Mouse (Mus musculus) fat pad, adult 2 months (tissue): ENCODE data around the gene Thrb.

Source experiments
- DNase-seq: peaks from one replicate; pipeline ENCODE4 v3.0.0-alpha.2; 2011; ENCODE audit warnings: low read depth, low spot score; ENCODE audit errors: extremely low read depth

Gene Thrb

GRCm38 (mm10) chr14:18020128-18020527 is 360.1 kb downstream of the Thrb start:
- DNase-seq: no peak

GRCm38 (mm10) chr14:18020636-18021035 is 360.6 kb downstream of the Thrb start:
- peak; percentile 55 for DNase-seq

GRCm38 (mm10) chr14:18021726-18022125 is 361.7 kb downstream of the Thrb start:
- no peak for DNase-seq

- DNase-seq: no peak
Measured at GRCm38 (mm10) chr14:18022351-18022750, 362.3 kb downstream of the Thrb start.

- DNase-seq: no peak
Measured at GRCm38 (mm10) chr14:18027867-18028266, 367.8 kb downstream of the Thrb start.

GRCm38 (mm10) chr14:18029181-18029932 is 369.3 kb downstream of the Thrb start:
- no peak for DNase-seq

GRCm38 (mm10) chr14:18031941-18032340 is 371.9 kb downstream of the Thrb start:
- DNase-seq: no peak

GRCm38 (mm10) chr14:18036573-18036972 is 376.5 kb downstream of the Thrb start:
- DNase-seq: no peak

- no peak for DNase-seq
Measured at GRCm38 (mm10) chr14:18062082-18062772, 402.2 kb downstream of the Thrb start.
